Mouse (Mus musculus) MEL (cell line): ENCODE measurements around the gene Cfi.

Experiments used
- CTCF ChIP-seq, 3 experiments: IDR thresholded peaks in 2 of 3; conservative IDR thresholded peaks in 1 of 3; 2 replicates each; pipeline ENCODE4 v1.5.1; 2011 to 2012; ENCODE audit warnings: low read length in 3 of 3, low read depth in 2 of 3, mild to moderate bottlenecking in 2 of 3, improper control_type of control experiment in 1 of 3, inconsistent platforms in 1 of 3, mixed read lengths in 1 of 3, moderate library complexity in 1 of 3; ENCODE audit not compliant: control insufficient read depth in 1 of 3, insufficient read depth in 1 of 3, poor library complexity in 1 of 3, severe bottlenecking in 1 of 3
- EP300 ChIP-seq, 2 experiments: IDR thresholded peaks; 2 replicates each; pipeline ENCODE4 v1.6.1; 2011; ENCODE audit warnings: improper control_type of control experiment in 2 of 2, low read length in 2 of 2, low read depth in 1 of 2, mild to moderate bottlenecking in 1 of 2
- GATA1 ChIP-seq: IDR thresholded peaks from 2 replicates; pipeline ENCODE4 v1.6.1; 2011; ENCODE audit warnings: low read depth, low read length, improper control_type of control experiment
- MAFK ChIP-seq: IDR thresholded peaks from 2 replicates; pipeline ENCODE4 v1.6.1; 2011; ENCODE audit warnings: low read depth, mild to moderate bottlenecking, low read length, improper control_type of control experiment, borderline replicate concordance
- MAX ChIP-seq: IDR thresholded peaks from 2 replicates; pipeline ENCODE4 v1.6.1; 2011; ENCODE audit warnings: low read length, improper control_type of control experiment
- MXI1 ChIP-seq: IDR thresholded peaks from 2 replicates; pipeline ENCODE4 v1.6.1; 2011; ENCODE audit warnings: mild to moderate bottlenecking, low read depth, low read length, improper control_type of control experiment
- MYC ChIP-seq: IDR thresholded peaks from 2 replicates; pipeline ENCODE4 v1.6.1; 2011; ENCODE audit warnings: low read depth, mild to moderate bottlenecking, low read length, improper control_type of control experiment, moderate library complexity
- NRF1 ChIP-seq: IDR thresholded peaks from 2 replicates; pipeline ENCODE4 v1.6.1; 2014; ENCODE audit warnings: low read depth, mild to moderate bottlenecking, inconsistent platforms, low read length, improper control_type of control experiment, moderate library complexity; ENCODE audit not compliant: poor library complexity, insufficient read depth, severe bottlenecking
- POLR2A ChIP-seq, 2 experiments: IDR thresholded peaks; 2 replicates each; pipeline ENCODE4 v1.6.1; 2011 to 2012; ENCODE audit warnings: low read length in 2 of 2, mild to moderate bottlenecking in 2 of 2, control low read depth in 1 of 2, improper control_type of control experiment in 1 of 2, low read depth in 1 of 2, moderate library complexity in 1 of 2; ENCODE audit not compliant: control insufficient read depth in 1 of 2, insufficient read depth in 1 of 2, poor library complexity in 1 of 2
- POLR2AphosphoS2 ChIP-seq: IDR thresholded peaks from 2 replicates; pipeline ENCODE4 v1.6.1; 2011; ENCODE audit warnings: low read length, improper control_type of control experiment
- TBP ChIP-seq: IDR thresholded peaks from 2 replicates; pipeline ENCODE4 v1.8.0; 2011; ENCODE audit warnings: low read depth, low read length, improper control_type of control experiment
- ZMIZ1 ChIP-seq: IDR thresholded peaks from 2 replicates; pipeline ENCODE4 v1.6.1; 2012; ENCODE audit warnings: low read depth, mild to moderate bottlenecking, inconsistent platforms, low read length, improper control_type of control experiment, moderate library complexity

GRCm38 (mm10) chr3:129903866-129904265, 68.2 kb downstream of the Cfi start:
- TF ChIP-seq CTCF (IDR thresholded peaks at IDR 0.05 in 2 of 3, conservative IDR thresholded peaks at IDR 0.05 in 1 of 3; ENCODE audit: control insufficient read depth in 1 of 3, insufficient read depth in 1 of 3, low read depth in 2 of 3, low read length in 3 of 3, poor library complexity in 1 of 3, severe bottlenecking in 1 of 3) = no peak
- TF ChIP-seq POLR2A (IDR thresholded peaks at IDR 0.05; ENCODE audit: control insufficient read depth in 1 of 2, insufficient read depth in 1 of 2, low read depth in 1 of 2, low read length in 2 of 2, poor library complexity in 1 of 2) = no peak
- no peak for TF ChIP-seq GATA1
- no peak for TF ChIP-seq MXI1
- TF ChIP-seq NRF1 = no peak
- TF ChIP-seq MAX = no peak
- no peak for TF ChIP-seq ZMIZ1
- TF ChIP-seq TBP = no peak
- TF ChIP-seq MYC = no peak
- TF ChIP-seq EP300 (IDR thresholded peaks at IDR 0.05; ENCODE audit: low read depth in 1 of 2, low read length in 2 of 2) = no peak
- no peak for TF ChIP-seq MAFK
- TF ChIP-seq POLR2AphosphoS2 = no peak
